Mouse (Mus musculus) G1E (cell line): ENCODE measurements around the gene Crtc1. TPM values are rescaled to one million over a fixed set of nuclear protein-coding genes. Genes with fewer than 3 reads are reported as not detected.

Source experiments
- ATAC-seq: 2 replicates; pipeline ENCODE4 v1.8.0; 2016; ENCODE audit warnings: mild to moderate bottlenecking; ENCODE audit not compliant: insufficient number of reproducible peaks, poor library complexity, low FRiP score, severe bottlenecking; ENCODE audit errors: extremely low read depth
- DNase-seq: peaks from one replicate; pipeline ENCODE4 v3.0.0; 2012; ENCODE audit warnings: low spot score
- H3K27me3 ChIP-seq: 2 replicates; pipeline ENCODE4 v1.6.1; 2012; ENCODE audit warnings: mild to moderate bottlenecking, low read length, inconsistent platforms; ENCODE audit not compliant: insufficient read depth
- H3K36me3 ChIP-seq: replicated peaks from 2 replicates; pipeline ENCODE3; 2012; ENCODE audit warnings: mild to moderate bottlenecking, inconsistent platforms
- H3K4me1 ChIP-seq: 2 replicates; pipeline ENCODE4 v1.6.1; 2012; ENCODE audit warnings: low read depth, low read length, inconsistent platforms, mixed read lengths; ENCODE audit not compliant: insufficient read depth
- H3K4me3 ChIP-seq: 2 replicates; pipeline ENCODE4 v1.5.1; 2012; ENCODE audit warnings: low read depth, mild to moderate bottlenecking, inconsistent platforms, low read length, moderate library complexity, mixed read lengths
- H3K9me3 ChIP-seq: replicated peaks from 2 replicates; pipeline ENCODE4 v1.6.1; 2012; ENCODE audit warnings: inconsistent platforms
- CTCF ChIP-seq: IDR thresholded peaks from 2 replicates; pipeline ENCODE4 v1.5.1; 2012; ENCODE audit warnings: low read depth, low read length, inconsistent platforms, mixed read lengths
- GATA1 ChIP-seq: IDR thresholded peaks from 2 replicates; pipeline ENCODE4 v1.6.1; 2012; ENCODE audit warnings: borderline replicate concordance, low read length, inconsistent platforms, mixed read lengths
- GATA2 ChIP-seq: IDR thresholded peaks from 2 replicates; pipeline ENCODE4 v1.6.1; 2012; ENCODE audit warnings: low read depth, low read length, inconsistent platforms, borderline replicate concordance
- POLR2AphosphoS5 ChIP-seq: IDR thresholded peaks from 2 replicates; pipeline ENCODE4 v1.6.1; 2012; ENCODE audit warnings: low read depth, low read length, inconsistent platforms; ENCODE audit not compliant: insufficient replicate concordance
- TAL1 ChIP-seq: conservative IDR thresholded peaks from 2 replicates; pipeline ENCODE4 v1.6.1; 2012; ENCODE audit warnings: low read depth, low read length, inconsistent platforms, mixed read lengths
- polyA plus RNA-seq: library from polyadenylated mRNA; stranded (reverse); fragments of >175 nt; gene quantifications from 2 replicates; pipeline ENCODE4 v1.2.3, GENCODE M21; 2012
- total RNA-seq, 2 experiments: library from RNA; stranded (forward) in 1 of 2; stranded (reverse) in 1 of 2; fragments of 200-1000 nt in 1 of 2; fragments of >200 nt in 1 of 2; fragmentation: Nextera tagmentation in 1 of 2; gene quantifications; 2 replicates each; pipeline ENCODE4 v1.2.3; 2014 to 2017

The Crtc1 gene
- total and polyA plus RNA-seq, 3 experiments = 1.4 to 17.6 (median 15.3) TPM

DNA sequence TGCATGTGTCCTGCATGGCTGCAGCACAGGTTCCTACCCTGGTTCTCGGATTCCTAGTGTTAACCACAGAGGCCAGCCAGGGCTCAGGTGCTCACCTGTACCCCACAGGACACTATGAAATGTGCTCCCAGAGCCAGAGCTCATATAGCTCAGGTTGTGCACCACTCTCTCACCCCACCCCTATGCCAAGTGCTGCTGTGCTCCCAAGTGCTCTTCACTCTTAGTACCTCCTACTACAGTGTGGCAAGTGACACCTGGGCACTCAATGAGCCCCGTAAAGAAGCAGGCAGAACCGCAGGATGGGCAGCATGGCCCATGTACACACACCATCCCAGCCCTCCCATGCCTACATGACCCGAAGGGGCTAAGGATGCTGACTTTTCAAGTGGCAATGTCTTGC lies 29.4 kb upstream of the Crtc1 start:
- Histone ChIP-seq H3K4me3 (no peak overlapping the region; the same call in 1 of the 2 replicates), H3K9me3 (no peaks in the 10 kb centered on the region), H3K4me1 (peaks cover 40% of the 10 kb centered on the region), H3K36me3 (peaks cover 97% of the 10 kb centered on the region), H3K27me3 (no peaks in the 10 kb centered on the region)
- TF ChIP-seq GATA2 (no peak), TAL1 (no peak), POLR2AphosphoS5 (no peak), CTCF (no peak), GATA1 (no peak)
- ATAC-seq (no peak), DNase-seq (no peak)

- TF ChIP-seq CTCF (no peak), TAL1 (no peak), POLR2AphosphoS5 (no peak), GATA1 (no peak), GATA2 (no peak)
- DNase-seq = no peak
- no peak overlapping the region for H3K4me3 ChIP-seq
- no peaks in the 10 kb centered on the region for H3K9me3 ChIP-seq
- H3K4me1 ChIP-seq = peaks cover 40% of the 10 kb centered on the region
- H3K27me3 ChIP-seq = no peaks in the 10 kb centered on the region
- H3K36me3 ChIP-seq = peaks cover 98% of the 10 kb centered on the region
- no peak for ATAC-seq
Measured at GRCm38 (mm10) chr8:70467907-70468306, 28.5 kb upstream of the Crtc1 start.

- Histone ChIP-seq H3K36me3 (peaks cover 98% of the 10 kb centered on the region), H3K9me3 (no peaks in the 10 kb centered on the region), H3K4me1 (peaks cover 42% of the 10 kb centered on the region), H3K27me3 (no peaks in the 10 kb centered on the region), H3K4me3 (no peak overlapping the region)
- no peak for DNase-seq
- no peak for TF ChIP-seq POLR2AphosphoS5
- no peak for TF ChIP-seq CTCF
- no peak for TF ChIP-seq TAL1
- no peak for TF ChIP-seq GATA2
- no peak for TF ChIP-seq GATA1
- ATAC-seq = no peak
Measured at GRCm38 (mm10) chr8:70467229-70467725, 27.9 kb upstream of the Crtc1 start.

DNA sequence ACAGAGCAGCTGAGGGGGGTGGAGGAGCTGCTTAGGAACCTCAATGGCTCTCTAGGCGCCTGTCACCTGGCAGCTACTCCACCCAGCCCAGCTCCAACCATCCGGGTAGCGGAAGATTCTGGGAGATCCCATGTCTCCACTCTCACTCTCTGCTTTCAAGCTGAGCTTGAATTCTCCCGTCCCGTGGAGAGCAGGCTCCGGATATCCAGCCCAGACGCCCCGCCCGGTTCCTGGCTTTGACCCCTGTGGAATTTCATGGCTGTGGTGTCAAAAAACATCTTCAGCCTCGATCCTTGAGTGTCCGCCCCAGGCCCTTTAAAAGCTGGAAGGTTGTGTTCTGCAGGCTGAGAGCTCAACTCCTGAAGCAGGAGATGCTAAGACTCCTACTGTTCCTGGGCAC lies 27.4 kb upstream of the Crtc1 start:
- TF ChIP-seq GATA2 (no peak), GATA1 (no peak), CTCF (no peak), TAL1 (no peak), POLR2AphosphoS5 (no peak)
- H3K9me3 ChIP-seq = no peaks in the 10 kb centered on the region
- peaks cover 44% of the 10 kb centered on the region for H3K4me1 ChIP-seq
- ATAC-seq (no peak), DNase-seq (no peak)
- no peaks in the 10 kb centered on the region for H3K27me3 ChIP-seq
- no peak overlapping the region for H3K4me3 ChIP-seq
- H3K36me3 ChIP-seq = peaks cover 98% of the 10 kb centered on the region

GRCm38 (mm10) chr8:70466305-70466704 lies 26.9 kb upstream of the Crtc1 start:
- H3K27me3 ChIP-seq = no peaks in the 10 kb centered on the region
- H3K9me3 ChIP-seq = no peaks in the 10 kb centered on the region
- H3K4me3 ChIP-seq = no peak overlapping the region
- DNase-seq = no peak
- peaks cover 48% of the 10 kb centered on the region for H3K4me1 ChIP-seq
- no peak for ATAC-seq
- TF ChIP-seq GATA1 (no peak), GATA2 (no peak), TAL1 (no peak), POLR2AphosphoS5 (no peak), CTCF (no peak)
- peaks cover 98% of the 10 kb centered on the region for H3K36me3 ChIP-seq

DNA sequence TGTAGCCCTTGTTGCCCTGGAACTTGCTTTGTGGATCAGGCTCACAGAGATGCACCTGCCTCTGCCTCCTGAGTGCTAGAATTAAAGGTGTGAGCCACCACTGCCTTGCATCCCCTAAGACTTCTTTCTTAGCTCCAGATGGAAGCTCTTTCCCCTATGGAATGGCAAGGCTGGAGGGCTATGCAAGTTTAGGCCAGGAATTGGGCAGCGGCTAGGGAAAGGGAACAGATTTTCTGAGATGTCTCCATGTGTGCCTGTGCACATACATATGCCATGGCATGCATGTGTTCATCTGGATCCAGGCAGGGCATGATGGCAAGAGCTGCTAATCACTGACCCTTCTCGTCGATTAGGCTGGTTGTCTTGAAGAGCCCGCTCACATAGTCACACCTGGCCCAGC lies 26.3 kb upstream of the Crtc1 start:
- Histone ChIP-seq H3K4me3 (no peak overlapping the region), H3K9me3 (no peaks in the 10 kb centered on the region), H3K27me3 (no peaks in the 10 kb centered on the region), H3K4me1 (peaks cover 48% of the 10 kb centered on the region), H3K36me3 (peaks cover 99% of the 10 kb centered on the region)
- no peak for ATAC-seq
- DNase-seq = no peak
- TF ChIP-seq POLR2AphosphoS5 (no peak), GATA1 (no peak)
